Mouse (Mus musculus) monocyte, adult 2 months (primary cell): ENCODE results near the gene Tsr2.

Experiments used
- DNase-seq, 2 experiments: peaks; one replicate each; pipeline ENCODE4 v3.0.0; 2022; ENCODE audit warnings: low spot score in 2 of 2, low read depth in 1 of 2

Tsr2 gene

DNA sequence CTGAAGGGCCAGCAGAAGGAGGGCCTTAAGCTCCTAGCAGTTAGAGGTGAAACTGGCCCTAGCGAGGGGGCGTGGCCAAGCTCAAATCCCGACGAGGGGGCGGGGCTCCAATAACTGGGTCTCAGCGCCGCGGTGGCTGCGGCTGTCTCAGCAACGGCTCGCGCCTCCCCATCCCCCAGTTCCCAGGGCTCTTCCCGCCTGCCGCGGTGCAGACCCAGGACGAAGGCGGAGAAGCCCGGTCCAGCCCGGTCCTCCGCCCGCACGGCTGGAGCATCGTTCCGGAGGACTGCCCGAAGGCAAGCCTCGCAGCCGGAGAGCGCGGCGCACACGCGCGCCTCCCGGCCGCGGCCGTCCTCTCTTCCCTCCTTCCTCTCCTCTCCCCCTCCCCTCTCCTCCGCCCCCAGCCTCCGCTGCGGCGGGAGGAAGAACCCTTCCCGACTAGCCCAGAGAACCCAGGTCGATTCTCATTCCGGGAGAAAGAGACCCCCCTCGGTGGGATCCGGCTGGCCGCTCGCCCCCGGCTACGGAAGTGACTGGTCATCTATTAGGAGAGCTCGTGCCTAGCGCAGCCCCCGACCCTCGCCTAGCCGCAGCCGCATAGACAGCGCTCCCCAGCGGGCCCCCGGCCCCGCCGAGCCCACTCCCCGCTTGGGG, 49.4 kb downstream of the Tsr2 start:
- DNase-seq: peak in 1 of 2 experiments; percentile 5

GRCm38 (mm10) chrX:151046321-151046720, 50.0 kb downstream of the Tsr2 start:
- no peak for DNase-seq

DNA sequence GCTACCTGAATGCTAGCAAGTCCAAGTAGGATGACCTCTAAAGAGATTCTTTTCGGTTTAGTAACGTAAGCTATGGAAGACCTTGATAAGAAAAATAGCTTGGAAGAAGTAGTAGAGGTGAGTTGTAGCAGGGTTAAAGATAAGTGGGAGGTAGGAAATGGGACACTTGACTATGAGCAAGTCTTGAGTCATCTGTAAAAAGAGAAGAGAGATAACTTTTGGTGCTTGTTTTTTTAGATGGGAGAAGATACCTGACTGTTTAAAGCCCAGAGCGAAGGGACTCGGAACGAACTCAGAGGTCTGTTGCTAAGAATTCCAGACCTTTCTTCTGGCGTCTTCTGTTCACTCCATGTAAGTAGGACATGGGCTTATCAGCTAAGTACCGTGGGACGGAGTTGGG, 50.5 kb downstream of the Tsr2 start, which contains the start of gene Fgd1:
TSS of gene Fgd1 (plus strand) at position 301 of the 400 bp plus-strand sequence.
- DNase-seq: no peak

GRCm38 (mm10) chrX:151041223-151041622, 55.1 kb downstream of the Tsr2 start:
- no peak for DNase-seq
